Comparison of ENCODE assay signal across 25 mouse cellular contexts in genomic region chr9:53514091-53514490, GRCm38 (mm10).
"Had no signal": no experiment of that assay in that cellular context is flagged by ENCODE, and none has a peak within 500 bp of the region (broad histone marks: within the 10 kb centered on the region; RNA-seq: fewer than 3 reads in every experiment).

No protein-coding gene starts in this region.

- H3K27ac ChIP-seq: heart, adult 2 months; heart, embryonic 13.5 days; heart, embryonic 15.5 days; hindbrain, embryonic 13.5 days; hindbrain, embryonic 15.5 days; hindbrain, postnatal 0 days; kidney, embryonic 15.5 days; kidney, postnatal 0 days; layer of hippocampus, adult 2 months; limb, embryonic 13.5 days; limb, embryonic 15.5 days; liver, embryonic 12.5 days; liver, embryonic 14.5 days had no signal

- H3K4me1 ChIP-seq: heart, embryonic 13.5 days; heart, embryonic 15.5 days; hindbrain, embryonic 13.5 days; hindbrain, embryonic 15.5 days; kidney, embryonic 15.5 days; limb, embryonic 13.5 days; limb, embryonic 15.5 days; liver, embryonic 12.5 days had no signal

- H3K4me3 ChIP-seq: heart, adult 2 months; heart, embryonic 13.5 days; heart, embryonic 15.5 days; hindbrain, embryonic 13.5 days; hindbrain, embryonic 15.5 days; kidney, embryonic 15.5 days; layer of hippocampus, adult 2 months; limb, embryonic 13.5 days; limb, embryonic 15.5 days; liver, embryonic 12.5 days had no signal

- ATAC-seq: hindbrain, postnatal 0 days; intestine, embryonic 16.5 days; liver, embryonic 12.5 days had no signal

- H3K9me3 ChIP-seq: heart, embryonic 13.5 days; heart, embryonic 15.5 days; hindbrain, embryonic 13.5 days; hindbrain, embryonic 15.5 days; kidney, embryonic 15.5 days; limb, embryonic 13.5 days; limb, embryonic 15.5 days; liver, embryonic 12.5 days had no signal

- DNase-seq: gastrocnemius, postnatal 14 days; gastrocnemius, postnatal 36 days; heart, adult 11 months; heart, adult 2 months; heart, postnatal 14 days; heart, postnatal 36 days; kidney, adult 11 months; kidney, adult 2 months; kidney, adult 9 months; kidney, postnatal 14 days; kidney, postnatal 4 days; left cerebral cortex, postnatal 4 days had no signal

- H3K27me3 ChIP-seq: heart, embryonic 13.5 days; heart, embryonic 15.5 days; hindbrain, embryonic 13.5 days; hindbrain, embryonic 15.5 days; kidney, embryonic 15.5 days; limb, embryonic 13.5 days; limb, embryonic 15.5 days; liver, embryonic 12.5 days had no signal
